Mouse (Mus musculus) liver, embryonic 16.5 days (tissue): ENCODE data around the gene Mrpl42. TPM values are rescaled to one million over a fixed set of nuclear protein-coding genes. Genes with fewer than 3 reads are reported as not detected.

ENCODE experiments used
- ATAC-seq: fragments of 200-750 bp; cut with Nextera tagmentation; 2 replicates; pipeline ENCODE4 v1.8.0; 2017; ENCODE audit warnings: low read depth, mild to moderate bottlenecking, moderate number of reproducible peaks, moderate library complexity
- H3K27ac ChIP-seq: fragments of 300-500 bp; sonication (generic); 2 replicates; pipeline ENCODE4 v1.5.1; 2014; ENCODE audit warnings: mild to moderate bottlenecking, low read length
- H3K27me3 ChIP-seq: fragments of 300-500 bp; sonication (generic); 2 replicates; pipeline ENCODE4 v1.6.1; 2014; ENCODE audit warnings: low read depth, low read length, mixed read lengths; ENCODE audit not compliant: control insufficient read depth, insufficient read depth
- H3K36me3 ChIP-seq: fragments of 300-500 bp; sonication (generic); 2 replicates; pipeline ENCODE4 v1.6.1; 2014; ENCODE audit warnings: mild to moderate bottlenecking; ENCODE audit not compliant: control insufficient read depth, insufficient read depth
- H3K4me1 ChIP-seq: fragments of 300-500 bp; sonication (generic); 2 replicates; pipeline ENCODE4 v1.6.1; 2014; ENCODE audit warnings: low read depth, low read length, mixed read lengths; ENCODE audit not compliant: control insufficient read depth
- H3K4me2 ChIP-seq: fragments of 300-500 bp; sonication (generic); 2 replicates; pipeline ENCODE4 v1.6.1; 2014; ENCODE audit warnings: low read depth, low read length, mixed read lengths
- H3K4me3 ChIP-seq: fragments of 300-500 bp; sonication (generic); 2 replicates; pipeline ENCODE4 v1.5.1; 2014; ENCODE audit warnings: low read depth, mild to moderate bottlenecking, low read length
- H3K9ac ChIP-seq: fragments of 300-500 bp; sonication (generic); 2 replicates; pipeline ENCODE4 v1.6.1; 2014; ENCODE audit warnings: low read depth, low read length
- H3K9me3 ChIP-seq: fragments of 300-500 bp; sonication (generic); replicated peaks from 2 replicates; pipeline ENCODE4 v1.6.1; 2016; ENCODE audit warnings: low read length; ENCODE audit not compliant: control insufficient read depth
- WGBS: fragments of 180-500 bp; shearing (Covaris S2); extraction: QIAGEN DNeasy Blood & Tissue Kit; methylation state at CpG from one replicate; pipeline ENCODE4 v1.1.7; 2014; ENCODE audit not compliant: insufficient replicate concordance; 5-methylcytosine and 5-hydroxymethylcytosine counted together
- polyA plus RNA-seq: library from polyadenylated mRNA; unstranded; fragments of >200 nt; fragmentation: Nextera tagmentation; extraction: Ambion mirVana; gene quantifications from 2 replicates; pipeline ENCODE4 v1.2.1, GENCODE M21; 2015

The Mrpl42 gene
- polyA plus RNA-seq, 1 experiment from 2014 or later: 145 TPM

GRCm38 (mm10) chr10:95471889-95472547 lies 29.7 kb downstream of the Mrpl42 start:
- Histone ChIP-seq H3K4me2 (no peak overlapping the region), H3K27ac (no peak overlapping the region), H3K9ac (no peak overlapping the region), H3K4me3 (no peak overlapping the region), H3K9me3 (no peaks in the 10 kb centered on the region), H3K27me3 (no peaks in the 10 kb centered on the region), H3K4me1 (no peaks in the 10 kb centered on the region), H3K36me3 (no peaks in the 10 kb centered on the region)
- WGBS: 69% methylated on average over 11 of the region's 11 CpGs
- ATAC-seq: no peak

GRCm38 (mm10) chr10:95471186-95471585 lies 30.6 kb downstream of the Mrpl42 start:
- Histone ChIP-seq H3K27ac (no peak overlapping the region), H3K9ac (no peak overlapping the region), H3K9me3 (no peaks in the 10 kb centered on the region), H3K27me3 (no peaks in the 10 kb centered on the region), H3K4me1 (no peaks in the 10 kb centered on the region), H3K4me2 (no peak overlapping the region), H3K36me3 (no peaks in the 10 kb centered on the region), H3K4me3 (no peak overlapping the region)
- WGBS: 55% methylated on average over 3 of the region's 3 CpGs
- ATAC-seq: no peak

DNA sequence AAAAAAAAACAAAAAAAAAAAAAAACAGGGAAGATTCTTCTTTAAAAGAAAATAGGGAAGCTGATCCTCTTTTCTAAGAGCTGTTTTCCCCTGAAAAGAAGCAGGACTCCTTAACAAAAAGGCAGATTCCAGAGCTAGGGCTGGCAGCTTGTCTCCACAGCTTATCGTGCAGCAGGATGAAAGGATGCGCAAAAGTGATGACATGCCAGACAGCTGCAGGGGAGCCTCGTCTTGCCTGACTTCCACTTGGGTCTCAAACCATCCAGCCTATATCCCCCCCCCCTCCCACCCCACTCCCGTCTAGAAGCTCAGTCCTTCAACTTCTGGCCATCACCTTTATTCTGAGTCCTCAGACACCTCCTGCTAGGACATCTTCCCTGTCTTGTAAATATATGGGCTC lies 32.8 kb downstream of the Mrpl42 start:
- Histone ChIP-seq H3K9ac (no peak overlapping the region), H3K9me3 (no peaks in the 10 kb centered on the region), H3K36me3 (no peaks in the 10 kb centered on the region), H3K27me3 (no peaks in the 10 kb centered on the region), H3K27ac (no peak overlapping the region), H3K4me3 (no peak overlapping the region), H3K4me2 (no peak overlapping the region), H3K4me1 (no peaks in the 10 kb centered on the region)
- 52% methylated on average over 4 of the region's 4 CpGs for WGBS
- no peak for ATAC-seq

- Histone ChIP-seq H3K9ac (no peak overlapping the region), H3K36me3 (no peaks in the 10 kb centered on the region), H3K27ac (no peak overlapping the region), H3K9me3 (no peaks in the 10 kb centered on the region), H3K27me3 (no peaks in the 10 kb centered on the region), H3K4me1 (no peaks in the 10 kb centered on the region), H3K4me2 (no peak overlapping the region), H3K4me3 (no peak overlapping the region)
- no peak for ATAC-seq
- 31% methylated on average over 4 of the region's 4 CpGs for whole genome bisulfite sequencing
Measured at GRCm38 (mm10) chr10:95465485-95465896, 36.2 kb downstream of the Mrpl42 start.

- no peaks in the 10 kb centered on the region for H3K36me3 ChIP-seq
- WGBS: 62% methylated on average over 6 of the region's 6 CpGs
- no peak overlapping the region for H3K27ac ChIP-seq
- no peak overlapping the region for H3K4me2 ChIP-seq
- H3K27me3 ChIP-seq: no peaks in the 10 kb centered on the region
- no peaks in the 10 kb centered on the region for H3K4me1 ChIP-seq
- no peaks in the 10 kb centered on the region for H3K9me3 ChIP-seq
- H3K9ac ChIP-seq: no peak overlapping the region
- ATAC-seq: no peak
- no peak overlapping the region for H3K4me3 ChIP-seq
Measured at GRCm38 (mm10) chr10:95464527-95464926, 37.2 kb downstream of the Mrpl42 start.

- H3K4me2 ChIP-seq: no peak overlapping the region
- H3K4me3 ChIP-seq: no peak overlapping the region
- 46% methylated on average over 1 of the region's 1 CpGs for WGBS
- H3K9ac ChIP-seq: no peak overlapping the region
- H3K27ac ChIP-seq: no peak overlapping the region
- no peaks in the 10 kb centered on the region for H3K4me1 ChIP-seq
- no peaks in the 10 kb centered on the region for H3K9me3 ChIP-seq
- ATAC-seq: no peak
- no peaks in the 10 kb centered on the region for H3K36me3 ChIP-seq
- H3K27me3 ChIP-seq: no peaks in the 10 kb centered on the region
Measured at GRCm38 (mm10) chr10:95462231-95462630, 39.5 kb downstream of the Mrpl42 start.

DNA sequence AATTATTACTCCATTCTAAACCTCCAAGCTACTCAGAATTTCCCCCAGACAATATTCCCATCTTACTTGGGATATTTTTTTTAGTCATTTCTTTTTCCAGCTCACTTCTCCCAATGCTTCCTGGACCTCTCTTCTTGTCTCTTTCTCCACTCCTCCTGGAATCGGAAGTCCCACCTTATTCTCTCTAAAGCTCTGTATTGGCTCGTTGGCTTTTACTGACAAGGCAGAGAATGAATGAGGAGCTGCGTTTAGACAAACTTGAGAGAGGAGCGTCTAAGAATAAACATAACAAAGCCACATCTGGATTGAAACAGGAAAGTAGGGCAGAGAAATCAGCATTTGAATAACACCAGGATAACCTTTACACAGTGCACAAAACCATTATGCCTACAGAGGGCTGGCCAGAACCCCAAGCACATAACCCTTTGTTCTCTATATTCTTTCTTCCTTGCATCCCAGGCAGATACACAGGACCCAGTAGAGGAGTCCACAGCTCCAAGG lies 40.6 kb downstream of the Mrpl42 start:
- H3K9ac ChIP-seq: no peak overlapping the region
- H3K9me3 ChIP-seq: no peaks in the 10 kb centered on the region
- no peaks in the 10 kb centered on the region for H3K27me3 ChIP-seq
- no peaks in the 10 kb centered on the region for H3K36me3 ChIP-seq
- no peak for ATAC-seq
- 64% methylated on average over 4 of the region's 4 CpGs for WGBS
- no peak overlapping the region for H3K4me2 ChIP-seq
- no peaks in the 10 kb centered on the region for H3K4me1 ChIP-seq
- H3K4me3 ChIP-seq: no peak overlapping the region
- no peak overlapping the region for H3K27ac ChIP-seq

DNA sequence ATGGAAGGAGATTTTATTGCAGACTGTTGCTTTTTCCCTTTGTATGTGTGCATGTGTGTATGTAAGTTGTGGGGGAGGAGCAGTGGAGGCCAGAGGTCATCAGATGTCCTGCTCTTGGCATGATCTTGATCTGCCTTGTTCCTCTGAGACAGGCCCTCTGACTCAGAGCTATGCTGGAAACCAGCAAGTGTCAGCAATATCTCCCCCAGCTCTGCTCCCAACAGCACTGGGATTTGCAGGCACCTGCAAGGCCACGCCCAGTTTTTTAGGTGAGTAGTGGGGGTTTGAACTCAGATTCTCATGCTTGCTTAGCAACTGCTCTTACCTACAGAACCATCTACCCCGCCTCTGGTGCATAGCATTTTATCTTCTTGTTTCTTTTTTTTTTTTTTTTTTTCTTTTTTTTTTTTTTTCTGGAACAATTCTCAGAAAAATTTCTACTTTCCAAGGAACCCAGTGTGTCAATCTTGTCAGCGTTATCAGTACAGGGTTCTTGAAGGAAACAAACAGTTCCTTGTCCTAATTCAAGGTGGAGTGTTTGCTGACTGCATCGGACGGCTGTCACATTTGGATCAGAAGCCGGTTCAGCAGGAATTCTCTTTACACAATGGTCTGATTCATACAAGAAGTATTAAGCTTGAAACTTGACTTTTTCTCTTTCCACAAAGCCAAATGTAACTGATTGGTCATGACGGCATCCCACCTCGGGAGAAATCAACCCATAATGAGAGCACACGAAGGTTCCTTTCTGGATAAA lies 43.5 kb downstream of the Mrpl42 start:
- ATAC-seq: no peak

GRCm38 (mm10) chr10:95457367-95458049 lies 44.2 kb downstream of the Mrpl42 start:
- Histone ChIP-seq H3K9me3 (no peaks in the 10 kb centered on the region), H3K4me2 (no peak overlapping the region), H3K9ac (no peak overlapping the region), H3K36me3 (no peaks in the 10 kb centered on the region), H3K4me1 (no peaks in the 10 kb centered on the region), H3K27ac (no peak overlapping the region), H3K27me3 (no peaks in the 10 kb centered on the region), H3K4me3 (no peak overlapping the region)
- 49% methylated on average over 8 of the region's 8 CpGs for WGBS
- no peak for ATAC-seq

More for the DNA sequence above, 43.5 kb downstream of the Mrpl42 start:
- Histone ChIP-seq H3K4me1 (no peaks in the 10 kb centered on the region), H3K27me3 (no peaks in the 10 kb centered on the region), H3K9me3 (no peaks in the 10 kb centered on the region), H3K36me3 (no peaks in the 10 kb centered on the region), H3K4me2 (no peak overlapping the region), H3K4me3 (no peak overlapping the region), H3K27ac (no peak overlapping the region), H3K9ac (no peak overlapping the region)
- 62% methylated on average over 9 of the region's 9 CpGs for WGBS
